Mouse (Mus musculus) testis, postnatal 14 days (tissue): Measurements from ENCODE around the gene Cap1.

Experiments used
- DNase-seq: peaks from one replicate; pipeline ENCODE4 v3.0.0; 2021; ENCODE audit warnings: low spot score

Cap1 gene

DNA sequence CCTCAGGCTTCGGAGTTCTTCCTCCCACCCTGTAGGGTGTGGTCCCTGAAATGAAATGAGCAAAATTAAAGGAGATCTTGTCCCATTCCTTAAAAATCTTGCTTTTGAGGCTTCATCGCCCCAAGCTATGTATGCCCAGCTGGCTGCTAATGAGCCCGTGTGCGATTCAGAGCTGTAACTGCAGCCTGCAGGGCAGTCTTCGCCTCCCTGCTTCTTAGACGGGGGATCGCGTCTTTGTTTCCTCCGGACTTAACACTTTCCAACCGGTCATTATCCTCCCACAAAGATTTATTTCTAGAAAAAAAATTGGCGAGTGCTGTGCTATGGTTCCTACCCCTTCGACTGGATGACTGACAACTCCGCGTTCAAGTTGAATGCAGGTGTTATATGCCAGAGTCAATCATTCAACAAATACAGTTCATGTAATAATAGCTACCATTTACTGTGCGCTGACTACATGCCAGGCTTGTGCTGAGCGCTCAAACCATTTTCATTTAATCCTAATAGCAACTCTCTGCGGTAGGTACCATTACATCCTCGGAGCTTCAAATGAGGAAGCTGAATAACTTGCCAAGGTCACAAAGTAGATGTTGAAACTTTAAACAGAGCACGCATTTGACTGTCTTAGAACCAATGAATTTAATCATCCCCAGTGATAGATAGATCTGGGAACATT is 861 bp upstream of the Cap1 start:
- DNase-seq = no peak

GRCm38 (mm10) chr4:122884481-122885340 is 1.1 kb downstream of the Cap1 start:
- DNase-seq = no peak

GRCm38 (mm10) chr4:122884051-122884450 is 1.8 kb downstream of the Cap1 start:
- no peak for DNase-seq

GRCm38 (mm10) chr4:122883294-122883693 is 2.6 kb downstream of the Cap1 start:
- no peak for DNase-seq

GRCm38 (mm10) chr4:122882544-122882943 is 3.3 kb downstream of the Cap1 start:
- DNase-seq = no peak

DNA sequence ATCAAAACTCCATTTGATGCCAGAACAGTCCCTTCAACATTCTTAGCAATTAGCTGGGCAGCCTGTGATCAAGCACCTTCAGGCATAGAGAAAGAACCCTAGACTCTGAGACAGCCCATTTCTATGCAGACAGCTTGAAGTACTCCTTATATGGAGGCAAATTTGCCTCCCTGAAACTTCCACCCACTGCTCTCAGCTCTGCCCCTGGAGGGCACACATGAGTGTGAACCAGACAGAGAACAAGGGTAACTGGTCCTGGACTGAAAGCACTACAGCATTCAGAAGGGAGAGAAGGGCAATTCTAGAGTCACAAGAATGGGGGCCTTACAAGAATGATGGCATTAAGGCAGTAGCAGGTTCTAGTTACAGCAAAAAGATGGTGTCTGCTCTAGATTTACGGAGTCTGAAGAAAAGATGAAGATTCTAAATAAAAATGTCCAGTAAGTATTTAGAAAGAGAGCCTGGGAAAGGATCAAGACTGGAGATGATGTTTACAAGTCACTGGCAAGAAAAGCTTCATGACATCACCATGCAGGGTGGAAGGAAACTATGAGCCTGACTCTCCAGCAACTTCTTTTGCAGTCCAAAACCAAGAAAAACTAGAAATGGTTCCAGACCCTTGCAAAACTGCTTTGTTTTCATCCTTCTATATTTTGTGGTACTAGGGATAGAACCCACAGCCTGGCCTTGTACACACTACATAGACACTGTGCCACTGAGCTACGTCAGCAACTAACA is 7.4 kb downstream of the Cap1 start:
- no peak for DNase-seq

DNA sequence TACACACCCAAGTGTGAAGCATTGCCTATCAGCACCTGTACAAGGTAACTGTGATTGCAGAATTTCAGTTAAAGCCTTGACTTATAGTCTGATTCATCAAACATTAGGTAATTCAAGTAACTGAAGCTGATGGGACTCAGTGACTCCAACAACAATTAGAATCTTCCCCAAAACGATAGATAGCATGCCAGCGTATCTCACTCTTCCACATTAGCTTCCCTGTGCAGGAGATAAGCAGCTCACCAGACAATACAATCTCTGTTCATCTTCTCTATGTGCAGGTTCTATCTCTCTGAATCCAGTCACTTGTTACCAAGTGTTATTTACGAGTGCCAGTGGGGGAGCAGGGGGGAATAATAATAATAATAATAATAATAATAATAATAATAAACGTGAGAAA is 12.3 kb downstream of the Cap1 start:
- no peak for DNase-seq

DNA sequence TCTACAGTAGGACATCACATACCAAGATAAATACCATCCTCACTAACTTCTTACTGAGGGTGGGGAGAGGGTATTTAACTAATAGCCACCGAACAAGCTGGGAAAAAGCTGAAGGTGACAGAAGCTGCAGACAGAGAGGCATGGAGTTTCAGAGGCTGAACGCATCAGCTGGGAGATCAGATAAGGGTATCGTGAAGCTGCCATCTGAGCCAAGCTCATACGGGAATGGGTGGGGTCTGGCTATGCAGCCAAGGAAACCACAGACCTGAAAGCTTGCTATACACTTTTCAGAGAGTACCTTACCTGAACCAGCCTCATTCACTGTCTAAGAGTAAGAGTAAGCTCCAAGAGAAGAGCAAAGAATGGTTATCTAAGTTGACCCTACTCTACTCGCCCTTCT is 12.9 kb downstream of the Cap1 start:
- no peak for DNase-seq

- no peak for DNase-seq
These were observed 13.9 kb downstream of the Cap1 start for GRCm38 (mm10) chr4:122871989-122872388.

DNA sequence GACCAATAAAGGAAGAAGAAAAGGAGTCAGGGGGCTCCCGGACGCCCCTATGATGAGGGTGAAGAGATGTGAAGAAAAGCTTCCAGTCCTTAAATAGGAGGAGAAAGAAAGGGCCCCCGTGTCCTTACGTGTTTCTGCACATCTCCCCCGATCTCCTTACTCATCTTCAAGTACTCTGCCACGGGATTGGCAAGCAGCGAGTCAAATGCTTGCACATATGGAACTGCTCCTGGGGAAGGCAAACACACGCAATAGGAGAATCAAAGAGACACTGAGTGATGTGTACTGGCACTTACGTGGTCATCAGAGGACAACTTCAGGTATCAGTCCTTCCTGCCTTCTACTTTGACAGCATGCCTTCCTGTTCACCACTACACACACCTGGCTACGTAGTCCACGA is 14.6 kb downstream of the Cap1 start:
- DNase-seq = no peak

GRCm38 (mm10) chr4:122870741-122871140 is 15.1 kb downstream of the Cap1 start:
- no peak for DNase-seq

DNA sequence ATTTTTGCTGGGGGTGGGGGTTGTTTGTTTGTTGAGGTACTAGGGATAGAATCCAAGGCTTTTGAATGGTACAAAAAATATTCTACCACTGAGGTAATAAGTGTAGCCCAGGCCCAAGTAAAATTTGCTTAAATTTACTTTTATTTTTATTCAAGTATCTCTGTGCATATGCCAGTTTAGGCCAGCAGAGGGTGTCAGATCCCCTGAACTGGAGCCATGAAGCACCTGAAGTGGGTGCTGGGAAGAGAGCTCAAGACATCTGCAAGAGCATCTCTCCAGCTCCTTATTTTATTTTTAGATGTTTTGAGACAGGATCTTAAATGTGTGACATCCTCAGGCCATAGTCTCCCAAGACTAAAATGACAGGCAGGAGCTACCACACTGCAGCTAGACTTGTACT is 15.8 kb downstream of the Cap1 start:
- no peak for DNase-seq

DNA sequence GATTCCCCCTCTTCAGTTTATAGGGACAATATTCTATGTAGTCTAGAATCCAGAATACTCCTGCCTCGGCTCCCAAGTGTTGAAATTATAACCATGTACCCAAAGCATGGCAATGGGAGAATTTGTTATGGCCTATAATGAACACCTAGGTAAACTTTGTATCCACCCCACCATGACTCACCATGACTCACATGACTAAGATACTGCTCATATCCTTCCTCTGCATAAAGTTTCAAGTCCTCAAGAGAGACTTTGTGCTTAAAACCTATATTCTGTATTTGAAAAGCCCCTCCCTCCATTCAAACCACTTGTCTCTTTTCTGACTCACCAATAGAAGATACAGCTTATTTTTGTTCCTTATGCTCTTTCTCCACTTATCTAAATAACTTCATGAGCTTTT is 17.8 kb downstream of the Cap1 start:
- no peak for DNase-seq

GRCm38 (mm10) chr4:122861836-122862235 is 24.0 kb downstream of the Cap1 start:
- DNase-seq = no peak

- no peak for DNase-seq
These were observed 26.7 kb downstream of the Cap1 start for GRCm38 (mm10) chr4:122859096-122859674.

DNA sequence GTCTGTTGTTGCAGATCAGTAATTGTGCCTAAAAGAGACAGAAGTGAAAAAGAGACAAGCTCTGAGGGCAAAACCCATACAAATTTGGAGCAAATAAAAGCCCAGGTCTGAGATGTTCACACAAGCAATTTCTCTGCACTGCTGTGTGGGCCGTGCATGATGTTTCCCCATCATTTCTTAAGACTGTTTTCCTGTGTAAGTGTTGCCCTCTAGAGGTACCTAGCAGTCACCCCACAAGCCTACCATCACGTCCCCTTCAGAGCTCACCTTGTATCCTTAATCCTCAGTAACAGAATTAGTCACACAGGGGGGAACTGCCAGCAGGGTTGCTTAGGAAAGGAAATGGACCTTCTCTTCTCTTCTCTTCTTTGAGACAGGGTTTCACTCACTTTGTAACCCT is 27.9 kb downstream of the Cap1 start:
- no peak for DNase-seq

DNA sequence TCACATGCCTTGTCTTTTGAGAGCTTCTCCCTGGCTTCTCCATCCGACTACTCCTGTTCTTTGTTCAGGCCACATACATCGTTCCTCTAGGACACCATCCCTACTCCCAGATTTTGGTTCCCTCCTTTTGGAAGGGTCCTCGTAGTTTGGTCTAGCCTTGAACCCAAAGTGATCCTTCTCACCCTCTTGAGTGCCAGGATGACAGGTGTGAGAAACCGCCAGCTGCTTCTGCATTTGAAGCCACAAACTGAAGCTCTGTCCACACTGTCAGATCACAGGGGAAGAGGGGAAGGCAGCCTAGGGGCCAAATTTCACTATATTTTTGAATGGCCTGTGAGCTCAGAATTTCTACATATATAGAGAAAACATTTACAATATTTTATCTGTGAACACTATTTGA is 31.1 kb downstream of the Cap1 start:
- DNase-seq = no peak

GRCm38 (mm10) chr4:122853691-122854090 is 32.2 kb downstream of the Cap1 start:
- DNase-seq = no peak

- DNase-seq = no peak
These were observed 34.3 kb downstream of the Cap1 start for GRCm38 (mm10) chr4:122851535-122851934.

DNA sequence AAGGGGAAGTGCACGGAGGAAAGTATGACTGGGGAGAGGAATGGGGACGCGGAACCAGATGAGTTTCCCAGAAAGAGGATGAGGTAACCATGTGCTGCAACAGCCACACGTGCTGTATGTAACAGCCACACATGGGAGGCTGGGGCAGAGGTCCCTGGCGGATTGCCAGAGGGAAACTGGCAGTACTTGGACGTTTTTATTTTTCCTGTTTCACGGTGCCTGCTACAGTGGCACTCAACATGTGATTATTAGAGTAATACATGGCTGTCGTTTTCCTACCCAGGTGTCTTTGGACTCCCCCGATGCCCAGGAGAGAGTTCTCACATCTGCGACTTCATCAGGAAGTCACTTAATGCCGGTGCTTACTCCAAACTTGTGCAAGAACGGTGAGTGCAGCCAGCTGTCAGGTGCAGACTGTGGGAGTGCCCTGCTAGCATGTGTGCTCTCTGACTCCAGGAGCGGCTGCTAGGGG is 37.7 kb downstream of the Cap1 start:
- DNase-seq = no peak

- no peak for DNase-seq
These were observed 47.4 kb downstream of the Cap1 start for GRCm38 (mm10) chr4:122838416-122838815.

DNA sequence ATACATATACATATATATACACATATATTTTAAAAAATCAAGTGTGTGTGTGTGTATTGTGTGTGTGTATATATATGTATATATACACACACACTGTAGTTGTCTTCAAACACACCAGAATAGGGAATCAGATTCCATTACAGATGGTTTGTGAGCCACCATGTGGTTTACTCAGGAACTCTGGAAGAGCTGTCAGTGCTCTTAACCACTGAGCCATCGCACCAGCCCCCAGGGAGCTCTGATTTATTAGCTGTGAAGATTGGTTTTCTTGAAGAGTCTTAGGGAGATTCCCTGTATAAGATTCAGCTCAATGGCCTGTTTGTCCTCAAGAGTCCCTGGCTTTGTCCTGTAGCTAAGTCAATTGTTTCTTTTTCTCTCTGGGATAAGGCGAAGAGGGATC is 47.9 kb downstream of the Cap1 start:
- DNase-seq = no peak
